Mouse (Mus musculus) megakaryocyte, embryonic 14.5 days (primary cell): ENCODE measurements around the gene Eef1a1.

ENCODE experiments used
- FLI1 ChIP-seq: IDR thresholded peaks from 2 replicates; pipeline ENCODE4 v1.6.1; 2012; ENCODE audit warnings: low read length, inconsistent platforms, mixed read lengths
- GATA1 ChIP-seq: IDR thresholded peaks from 3 replicates; pipeline ENCODE4 v1.6.1; 2012; ENCODE audit warnings: mixed read lengths, low read length, inconsistent platforms, borderline replicate concordance

GRCm38 (mm10) chr9:78450404-78450803 lies 38.5 kb downstream of the Eef1a1 start:
- TF ChIP-seq GATA1 (no peak), FLI1 (no peak)
